Mouse (Mus musculus) heart, embryonic 14.5 days (tissue): ENCODE measurements around the gene Cnn3. TPM values are rescaled to one million over a fixed set of nuclear protein-coding genes. Genes with fewer than 3 reads are reported as not detected.

Experiments
- ATAC-seq: fragments of 200-750 bp; cut with Nextera tagmentation; 2 replicates; pipeline ENCODE4 v1.8.0; 2017; ENCODE audit warnings: low read depth, moderate TSS enrichment; ENCODE audit not compliant: insufficient number of reproducible peaks, insufficient read depth, low FRiP score
- H3K27ac ChIP-seq, 2 experiments: fragments of 200-500 bp in 1 of 2; fragments of 300-500 bp in 1 of 2; sonication (generic) in 1 of 2; replicated peaks in 1 of 2; 2 replicates each; pipeline ENCODE4 v1.5.1; 2012 to 2014; ENCODE audit warnings: low read depth in 2 of 2, low read length in 2 of 2, control low read depth in 1 of 2, mild to moderate bottlenecking in 1 of 2, mixed read lengths in 1 of 2; ENCODE audit not compliant: control insufficient read depth in 1 of 2, insufficient read depth in 1 of 2
- H3K27me3 ChIP-seq: fragments of 300-500 bp; sonication (generic); 2 replicates; pipeline ENCODE4 v1.6.1; 2014; ENCODE audit warnings: mild to moderate bottlenecking, low read length, control low read depth; ENCODE audit not compliant: control insufficient read depth, insufficient read depth
- H3K36me3 ChIP-seq: fragments of 300-500 bp; sonication (generic); 2 replicates; pipeline ENCODE4 v1.6.1; 2014; ENCODE audit warnings: mild to moderate bottlenecking, control low read depth, low read length, mixed read lengths; ENCODE audit not compliant: control insufficient read depth, insufficient read depth
- H3K4me1 ChIP-seq, 2 experiments: fragments of 200-500 bp in 1 of 2; fragments of 300-500 bp in 1 of 2; sonication (generic) in 1 of 2; 2 replicates each; pipeline ENCODE4 v1.6.1; 2012 to 2014; ENCODE audit warnings: low read length in 2 of 2, control low read depth in 1 of 2, mixed read lengths in 1 of 2; ENCODE audit not compliant: control insufficient read depth in 2 of 2, insufficient read depth in 2 of 2
- H3K4me2 ChIP-seq: fragments of 300-500 bp; sonication (generic); 2 replicates; pipeline ENCODE4 v1.6.1; 2014; ENCODE audit warnings: mild to moderate bottlenecking, low read length
- H3K4me3 ChIP-seq, 2 experiments: fragments of 200-500 bp in 1 of 2; fragments of 300-500 bp in 1 of 2; sonication (generic) in 1 of 2; 2 replicates each; pipeline ENCODE4 v1.5.1; 2012 to 2014; ENCODE audit warnings: low read length in 2 of 2, mild to moderate bottlenecking in 2 of 2, control low read depth in 1 of 2, low read depth in 1 of 2, moderate library complexity in 1 of 2; ENCODE audit not compliant: control insufficient read depth in 1 of 2, insufficient read depth in 1 of 2
- H3K9ac ChIP-seq: fragments of 300-500 bp; sonication (generic); 2 replicates; pipeline ENCODE4 v1.6.1; 2014; ENCODE audit warnings: mild to moderate bottlenecking, low read length
- H3K9me3 ChIP-seq: fragments of 300-500 bp; sonication (generic); 2 replicates; pipeline ENCODE4 v1.6.1; 2016; ENCODE audit warnings: low read length, control low read depth; ENCODE audit not compliant: control insufficient read depth
- WGBS: fragments of 180-500 bp; shearing (Covaris S2); extraction: QIAGEN DNeasy Blood & Tissue Kit; methylation state at CpG from one replicate; pipeline ENCODE4 v1.1.7; 2014; 5-methylcytosine and 5-hydroxymethylcytosine counted together
- polyA plus RNA-seq: library from polyadenylated mRNA; unstranded; fragments of >200 nt; fragmentation: Nextera tagmentation; extraction: Ambion mirVana; gene quantifications from 2 replicates; pipeline ENCODE4 v1.2.1, GENCODE M21; 2014

Cnn3 gene
- polyA plus RNA-seq, 1 experiment from 2014 or later, result 372 TPM

DNA sequence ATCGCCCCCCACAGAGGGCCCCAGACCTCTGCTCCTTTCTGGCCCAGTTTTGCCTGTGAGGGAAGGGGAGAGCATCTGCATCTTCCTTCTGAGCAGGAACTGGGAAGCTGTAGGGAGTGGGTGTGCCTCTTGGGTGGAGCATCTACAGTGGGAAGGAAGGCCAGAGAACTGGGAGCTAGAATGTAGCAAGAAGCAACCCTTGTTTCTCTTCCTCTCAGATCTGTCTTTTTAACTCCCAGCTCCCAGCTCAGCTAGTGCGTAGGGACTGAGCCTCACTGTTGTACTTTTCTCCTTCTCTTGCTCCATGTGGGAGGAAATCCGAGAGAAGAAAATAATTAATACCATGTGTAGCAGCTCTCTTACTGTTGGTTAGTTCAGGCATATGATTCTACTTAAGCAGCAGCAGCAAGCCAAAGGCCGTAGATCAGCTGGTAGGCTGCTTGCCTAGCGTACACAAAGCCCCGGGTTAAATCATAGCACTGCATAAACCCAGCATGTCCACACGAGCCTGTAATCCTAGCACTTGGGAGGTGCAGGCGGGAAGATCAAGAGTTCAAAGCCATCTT is 7.8 kb downstream of the Cnn3 start:
- Histone ChIP-seq H3K9ac (peak overlapping the region; percentile 42), H3K4me2 (peak overlapping the region; percentile 32), H3K4me1 (peaks cover 51 to 89% of the 10 kb centered on the region in 2 experiments), H3K4me3 (no peak overlapping the region), H3K27me3 (no peaks in the 10 kb centered on the region), H3K36me3 (peaks cover 7% of the 10 kb centered on the region; the same call in 1 of the 2 replicates), H3K9me3 (no peaks in the 10 kb centered on the region), H3K27ac (peak overlapping the region; percentile 5 to 61; a peak in 3 of 4 replicates)
- WGBS, result 47% methylated on average over 8 of the region's 8 CpGs
- ATAC-seq, result no peak

DNA sequence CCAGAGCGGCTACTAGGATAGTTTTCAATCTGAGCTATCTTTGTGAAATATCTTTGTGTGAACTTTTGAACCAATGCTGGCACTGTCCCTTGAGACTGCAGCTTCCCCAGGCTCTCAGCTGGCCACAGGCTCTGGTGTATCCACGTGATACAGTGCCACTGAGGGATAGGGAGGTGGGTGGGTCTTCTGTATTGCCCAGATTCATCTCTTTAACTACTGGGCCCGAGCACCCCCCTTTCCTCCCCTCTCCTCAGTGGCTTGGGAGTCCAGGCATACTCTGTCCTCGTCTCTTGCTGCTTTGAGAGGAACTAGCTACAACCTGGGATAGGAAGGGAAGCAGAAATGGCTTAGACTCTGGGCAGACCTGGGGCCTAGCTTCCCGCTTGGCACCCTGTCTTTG is 9.0 kb downstream of the Cnn3 start:
- Histone ChIP-seq H3K4me3 (no peak overlapping the region), H3K9ac (no peak overlapping the region), H3K4me2 (no peak overlapping the region; the same call in 1 of the 2 replicates), H3K4me1 (peaks cover 60 to 90% of the 10 kb centered on the region in 2 experiments), H3K27ac (peak overlapping the region in 1 of 2 experiments; percentile 61; a peak in 1 of 4 replicates), H3K36me3 (peaks cover 7% of the 10 kb centered on the region; the same call in 1 of the 2 replicates), H3K27me3 (no peaks in the 10 kb centered on the region), H3K9me3 (no peaks in the 10 kb centered on the region)
- ATAC-seq, result no peak
- WGBS, result 68% methylated on average over 5 of the region's 5 CpGs

DNA sequence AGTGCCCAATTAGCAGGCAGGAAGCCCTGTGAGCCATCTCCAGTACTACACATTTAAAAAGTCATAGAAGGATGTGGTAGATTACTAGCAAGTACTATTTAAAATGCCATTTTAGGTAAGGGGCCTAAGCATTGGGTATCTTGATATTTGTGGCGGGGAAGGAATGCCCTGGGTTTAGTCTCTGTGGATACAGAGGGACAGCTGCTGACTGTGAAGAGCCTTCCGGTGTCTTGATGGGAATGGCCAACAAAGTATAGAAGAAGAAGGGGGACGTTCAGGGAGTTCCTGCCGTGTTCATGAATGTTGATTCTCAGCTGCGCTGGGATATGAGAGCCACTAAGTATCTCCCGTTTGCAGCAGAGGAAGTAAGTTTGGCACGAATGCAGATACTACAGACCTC is 10.8 kb downstream of the Cnn3 start:
- no peak for ATAC-seq
- Histone ChIP-seq H3K9me3 (no peaks in the 10 kb centered on the region), H3K4me3 (no peak overlapping the region), H3K27me3 (no peaks in the 10 kb centered on the region), H3K27ac (no peak overlapping the region; a peak in 1 of 4 replicates), H3K4me2 (no peak overlapping the region), H3K9ac (peak overlapping the region; percentile 39; the same call in 1 of the 2 replicates), H3K36me3 (peaks cover 13% of the 10 kb centered on the region; the same call in 1 of the 2 replicates), H3K4me1 (peaks cover 60 to 95% of the 10 kb centered on the region in 2 experiments)
- 39% methylated on average over 7 of the region's 7 CpGs for WGBS

DNA sequence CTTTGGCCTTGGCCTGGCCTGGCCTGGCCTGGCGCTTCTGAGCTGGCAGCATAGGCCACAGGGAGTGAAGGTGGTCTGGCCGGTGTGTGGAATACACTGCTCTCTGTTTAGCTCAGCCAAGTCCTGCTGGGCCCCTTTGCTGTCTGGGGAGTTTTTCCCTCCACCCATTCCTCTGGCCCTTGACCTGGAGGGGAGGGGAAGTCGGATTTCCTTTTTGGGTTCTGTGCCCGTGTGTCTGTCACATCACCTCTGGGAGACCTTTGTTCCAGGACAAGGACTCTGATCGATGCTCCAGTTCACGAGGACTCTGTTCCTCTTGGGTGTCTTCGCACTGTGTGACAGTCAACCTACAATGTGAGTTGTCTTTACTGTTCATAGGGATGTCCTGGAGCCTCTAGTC is 11.7 kb downstream of the Cnn3 start:
- Histone ChIP-seq H3K36me3 (peaks cover 17% of the 10 kb centered on the region; the same call in 1 of the 2 replicates), H3K4me3 (no peak overlapping the region), H3K4me2 (no peak overlapping the region), H3K4me1 (peaks cover 60 to 91% of the 10 kb centered on the region in 2 experiments), H3K27me3 (no peaks in the 10 kb centered on the region), H3K27ac (peak overlapping the region; percentile 3 to 29; a peak in 2 of 4 replicates), H3K9ac (peak overlapping the region; percentile 39; the same call in 1 of the 2 replicates), H3K9me3 (no peaks in the 10 kb centered on the region)
- ATAC-seq, result no peak
- 37% methylated on average over 7 of the region's 7 CpGs for WGBS

DNA sequence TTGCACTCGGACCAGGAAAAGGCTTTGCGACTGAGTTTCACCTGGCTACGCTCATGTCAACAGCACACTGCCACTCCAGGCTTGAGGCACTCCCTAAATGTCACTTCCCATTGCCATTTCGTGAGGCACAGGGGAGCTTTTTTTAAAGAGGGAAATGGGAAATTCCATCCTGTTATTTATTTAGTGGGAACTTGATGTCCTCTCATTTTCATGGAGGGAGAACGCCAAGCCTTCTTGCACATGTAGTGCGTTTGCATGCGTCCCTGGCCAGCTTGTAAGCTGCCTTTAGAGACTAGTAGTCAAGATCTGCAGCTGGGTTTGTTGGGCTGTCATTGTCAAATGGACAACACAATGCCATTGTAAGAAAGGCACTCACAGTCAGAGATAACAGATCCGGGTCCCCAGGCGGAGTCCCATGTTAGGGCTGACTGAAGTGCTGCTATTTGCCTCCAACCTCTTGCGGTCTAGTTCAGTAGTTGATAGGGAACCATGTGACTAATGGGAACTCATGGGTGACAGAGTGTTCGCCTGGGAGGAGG is 13.4 kb downstream of the Cnn3 start:
- WGBS, result 24% methylated on average over 11 of the region's 11 CpGs
- Histone ChIP-seq H3K4me2 (peak overlapping the region; percentile 46), H3K9ac (0 out of 2 replicates have a peak overlapping the region, but pooled peaks have one; percentile 6), H3K27ac (peak overlapping the region; percentile 57 to 71), H3K9me3 (no peaks in the 10 kb centered on the region), H3K4me1 (peaks cover 49 to 91% of the 10 kb centered on the region in 2 experiments), H3K4me3 (no peak overlapping the region), H3K27me3 (no peaks in the 10 kb centered on the region), H3K36me3 (peaks cover 26% of the 10 kb centered on the region; the same call in 1 of the 2 replicates)
- ATAC-seq, result peak; percentile 84

DNA sequence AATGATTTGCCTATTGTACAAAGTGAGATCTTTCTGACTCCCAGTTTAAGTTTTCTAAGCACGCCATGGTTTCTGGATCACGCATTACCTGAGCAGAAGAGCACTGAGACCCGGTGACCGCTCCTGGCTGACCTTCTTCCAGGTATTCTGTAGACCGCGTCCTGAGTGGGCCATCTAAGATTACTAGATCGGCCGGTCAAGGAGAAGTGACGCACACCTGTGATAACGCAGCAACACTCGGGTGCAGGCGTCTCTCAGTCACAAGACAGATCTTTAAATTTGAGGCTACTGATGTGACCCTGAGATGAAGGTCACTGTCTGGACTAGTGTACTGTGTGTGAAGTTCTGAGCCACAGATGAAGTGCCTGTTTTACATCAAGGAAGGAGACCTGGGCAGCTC is 15.2 kb downstream of the Cnn3 start:
- H3K4me1 ChIP-seq, result peaks cover 36 to 89% of the 10 kb centered on the region in 2 experiments
- WGBS, result 75% methylated on average over 12 of the region's 12 CpGs
- H3K36me3 ChIP-seq, result peaks cover 22% of the 10 kb centered on the region; the same call in 1 of the 2 replicates
- H3K9me3 ChIP-seq, result no peaks in the 10 kb centered on the region
- no peaks in the 10 kb centered on the region for H3K27me3 ChIP-seq
- ATAC-seq, result no peak
- no peak overlapping the region for H3K4me2 ChIP-seq
- H3K27ac ChIP-seq, result no peak overlapping the region
- no peak overlapping the region for H3K9ac ChIP-seq
- H3K4me3 ChIP-seq, result no peak overlapping the region

DNA sequence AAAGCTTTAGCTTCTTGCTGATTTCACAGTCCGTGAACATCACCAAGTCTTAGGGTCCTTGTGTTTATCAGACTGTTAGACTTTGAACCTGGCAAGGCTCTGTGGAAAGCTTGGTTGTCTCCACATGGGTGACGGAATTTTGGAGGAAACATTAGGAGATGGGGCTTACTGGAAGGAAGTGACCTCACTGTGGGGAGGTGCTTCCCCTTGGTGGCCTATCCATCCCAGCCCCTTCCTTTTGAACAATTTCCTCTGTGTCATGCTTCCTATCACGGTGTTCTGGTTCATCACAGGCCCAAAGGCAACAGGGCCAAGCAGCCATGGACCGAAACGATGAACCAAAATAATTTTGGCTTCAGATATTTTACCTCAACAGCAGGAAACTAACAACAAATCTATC is 16.0 kb downstream of the Cnn3 start:
- H3K9ac ChIP-seq, result no peak overlapping the region
- H3K9me3 ChIP-seq, result no peaks in the 10 kb centered on the region
- peaks cover 33 to 83% of the 10 kb centered on the region in 2 experiments for H3K4me1 ChIP-seq
- peaks cover 20% of the 10 kb centered on the region; the same call in 1 of the 2 replicates for H3K36me3 ChIP-seq
- no peak overlapping the region for H3K27ac ChIP-seq
- H3K4me3 ChIP-seq, result no peak overlapping the region
- H3K4me2 ChIP-seq, result no peak overlapping the region
- WGBS, result 76% methylated on average over 5 of the region's 5 CpGs
- no peaks in the 10 kb centered on the region for H3K27me3 ChIP-seq
- ATAC-seq, result no peak
